Mouse (Mus musculus) macrophage (primary cell): ENCODE results near the gene Anpep. TPM values are rescaled to one million over a fixed set of nuclear protein-coding genes. Genes with fewer than 3 reads are reported as not detected.
"Not testable (repeated sequence)": the region's sequence is repeated elsewhere in the genome, so short reads cannot be mapped to it uniquely, and the experiment has no call there.

Source experiments
- H3K27ac ChIP-seq: fragments of 350-480 bp; formaldehyde crosslinking; 2 replicates; pipeline ENCODE4 v1.9.0; 2021
- H3K36me3 ChIP-seq: fragments of 350-480 bp; formaldehyde crosslinking; 2 replicates; pipeline ENCODE4 v1.9.0; 2021; ENCODE audit errors: inconsistent target
- H3K4me3 ChIP-seq: fragments of 350-480 bp; formaldehyde crosslinking; 2 replicates; pipeline ENCODE4 v1.9.0; 2021; ENCODE audit errors: inconsistent target
- H3K79me2 ChIP-seq: fragments of 350-480 bp; formaldehyde crosslinking; 2 replicates; pipeline ENCODE4 v1.9.0; 2021; ENCODE audit errors: inconsistent target
- WGBS: methylation state at CpG from one replicate; pipeline ENCODE4 v1.1.7; 2026; ENCODE audit warnings: inconsistent platforms; ENCODE audit not compliant: missing documents; 5-methylcytosine and 5-hydroxymethylcytosine counted together
- polyA plus RNA-seq: library from polyadenylated mRNA; stranded (reverse); fragments of 250-400 nt; gene quantifications from 3 replicates; pipeline ENCODE4 v1.2.4, GENCODE M21; 2018; ENCODE audit warnings: inconsistent platforms

The Anpep gene
- polyA plus RNA-seq, 1 experiment from 2014 or later, result 2,077 TPM

DNA sequence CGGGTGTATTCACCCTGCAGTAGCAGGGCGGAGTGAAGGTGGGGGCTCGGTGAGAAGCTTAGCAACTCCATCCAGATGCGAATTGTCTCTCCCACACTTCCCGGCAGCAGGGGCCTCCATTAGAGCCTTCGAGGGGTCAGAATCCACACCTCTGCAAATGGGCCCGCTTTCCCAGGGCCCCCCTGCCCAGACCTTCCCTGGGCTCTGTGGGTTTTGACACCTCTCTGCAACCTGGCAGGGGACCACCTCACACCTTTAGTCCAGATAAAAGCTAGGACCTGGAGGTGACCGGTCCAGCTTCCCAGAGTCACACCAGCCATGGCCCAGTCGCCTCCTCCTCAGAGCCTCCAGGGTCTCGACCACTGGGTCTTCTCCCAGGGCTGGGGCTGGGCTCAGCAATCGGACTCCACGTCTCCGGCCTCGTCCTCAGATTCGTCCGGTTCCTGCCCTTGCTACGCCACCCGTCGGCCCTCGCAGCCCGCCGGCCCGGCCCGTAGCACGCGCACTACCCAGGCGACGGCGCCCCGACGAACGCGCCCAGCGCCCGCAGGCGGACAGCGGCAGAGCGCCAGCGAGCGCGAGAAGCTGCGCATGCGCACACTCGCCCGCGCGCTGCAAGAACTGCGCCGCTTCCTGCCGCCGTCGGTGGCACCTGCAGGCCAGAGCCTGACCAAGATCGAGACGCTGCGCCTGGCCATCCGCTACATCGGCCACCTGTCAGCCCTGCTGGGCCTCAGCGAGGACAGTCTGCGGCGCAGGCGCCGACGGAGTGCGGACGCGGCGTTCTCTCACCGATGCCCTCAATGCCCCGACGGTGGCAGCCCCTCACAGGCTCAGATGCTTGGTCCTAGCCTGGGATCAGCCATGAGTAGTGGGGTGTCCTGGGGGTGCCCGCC is 50.0 kb downstream of the Anpep start, which contains the start of gene Mesp2:
TSS of gene Mesp2 (plus strand) at position 117 of the 896 bp plus-strand sequence.
- no peaks in the 10 kb centered on the region for H3K79me2 ChIP-seq
- H3K27ac ChIP-seq, result no peak within 1 kb of the TSS
- no peaks in the 10 kb centered on the region for H3K36me3 ChIP-seq
- H3K4me3 ChIP-seq, result no peak within 1 kb of the TSS
- 18% methylated on average over 71 of the region's 71 CpGs for WGBS

DNA sequence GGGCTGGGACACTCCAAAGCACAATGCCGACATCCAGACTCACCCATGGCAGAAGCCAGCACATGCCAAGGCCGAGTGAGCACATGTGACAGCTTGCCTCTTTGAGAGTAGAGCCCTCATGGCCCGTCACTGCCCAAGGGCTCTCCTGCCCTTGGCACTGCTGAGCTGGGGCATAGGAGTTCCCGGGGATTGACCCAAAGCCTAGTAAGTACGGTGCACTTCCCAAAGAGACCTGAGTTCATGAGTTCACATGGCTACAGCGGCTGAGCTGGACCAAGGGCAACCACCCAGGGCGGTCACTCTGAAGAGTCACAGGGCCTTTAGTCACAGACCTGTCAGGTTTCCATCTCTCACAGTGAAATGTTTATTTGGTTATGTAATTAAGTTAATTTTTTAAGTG is 52.3 kb downstream of the Anpep start:
- Histone ChIP-seq H3K27ac (no peak overlapping the region), H3K79me2 (no peaks in the 10 kb centered on the region), H3K4me3 (no peak overlapping the region), H3K36me3 (no peaks in the 10 kb centered on the region)
- 91% methylated on average over 7 of the region's 7 CpGs for whole genome bisulfite sequencing

DNA sequence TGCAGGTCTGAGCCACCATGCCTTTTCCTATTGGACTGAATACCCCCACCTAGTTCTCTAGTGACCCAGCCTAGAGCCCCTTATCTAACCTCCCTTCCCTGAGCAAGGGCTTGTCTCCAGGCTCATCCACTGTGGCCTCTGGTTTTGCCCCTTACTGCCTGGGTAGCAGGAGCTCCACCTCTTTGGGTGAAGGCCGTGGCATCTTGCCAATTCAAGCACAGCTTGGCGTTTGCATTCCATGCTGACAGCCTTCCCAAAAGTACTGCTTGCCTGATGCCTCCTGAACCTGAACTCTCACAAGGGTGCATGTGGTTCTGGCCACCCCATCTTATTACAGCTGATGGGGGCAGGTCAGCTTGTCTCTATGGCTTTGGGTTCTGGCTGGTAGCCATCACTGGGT is 57.0 kb downstream of the Anpep start:
- Histone ChIP-seq H3K27ac (no peak overlapping the region), H3K36me3 (no peaks in the 10 kb centered on the region), H3K79me2 (no peaks in the 10 kb centered on the region), H3K4me3 (no peak overlapping the region)
- 70% methylated on average over 2 of the region's 2 CpGs for WGBS

DNA sequence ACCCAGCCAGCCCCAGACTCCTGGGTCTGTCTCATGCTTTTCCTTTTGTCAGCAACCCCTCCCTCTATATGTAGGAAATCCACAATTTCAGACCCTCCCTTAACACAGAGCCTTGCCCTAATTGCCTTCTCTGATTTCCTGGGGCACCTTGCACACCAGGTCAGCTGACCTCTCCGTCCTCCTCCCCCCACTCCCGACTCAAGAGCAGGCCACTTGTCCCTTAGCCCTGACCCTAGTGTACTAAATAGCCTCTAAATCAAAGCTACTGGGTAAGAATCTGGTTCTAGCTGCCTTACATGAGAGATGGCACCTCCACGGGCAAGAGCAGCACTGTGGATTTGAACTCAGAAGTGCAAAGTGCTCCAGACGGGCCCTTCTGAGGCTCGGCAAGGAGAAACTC is 58.8 kb downstream of the Anpep start:
- H3K36me3 ChIP-seq, result no peaks in the 10 kb centered on the region
- H3K4me3 ChIP-seq, result no peak overlapping the region
- no peaks in the 10 kb centered on the region for H3K79me2 ChIP-seq
- 86% methylated on average over 5 of the region's 5 CpGs for WGBS
- no peak overlapping the region for H3K27ac ChIP-seq

DNA sequence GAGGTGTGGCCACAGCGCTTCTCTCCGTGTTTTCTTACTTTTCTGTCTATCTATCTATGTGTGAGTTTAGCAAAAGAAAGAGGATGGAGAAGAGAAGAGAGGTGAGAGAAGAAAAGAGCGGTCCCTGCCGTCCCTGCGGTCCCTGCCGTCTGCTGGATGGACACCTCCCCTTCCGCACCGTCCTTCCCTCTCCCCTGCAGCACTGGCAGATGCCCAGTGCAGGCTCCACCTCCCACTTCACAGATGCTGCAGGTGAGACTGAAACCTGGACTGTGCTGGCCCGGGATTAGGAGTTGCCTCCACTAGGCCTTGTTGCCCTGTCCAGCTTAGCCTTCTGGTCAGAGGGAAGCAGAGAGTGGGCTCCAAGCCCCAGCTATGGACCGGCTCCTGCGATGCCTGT is 59.5 kb downstream of the Anpep start:
- Histone ChIP-seq H3K36me3 (no peaks in the 10 kb centered on the region), H3K27ac (no peak overlapping the region), H3K79me2 (no peaks in the 10 kb centered on the region), H3K4me3 (no peak overlapping the region)
- 90% methylated on average over 9 of the region's 11 CpGs for WGBS

DNA sequence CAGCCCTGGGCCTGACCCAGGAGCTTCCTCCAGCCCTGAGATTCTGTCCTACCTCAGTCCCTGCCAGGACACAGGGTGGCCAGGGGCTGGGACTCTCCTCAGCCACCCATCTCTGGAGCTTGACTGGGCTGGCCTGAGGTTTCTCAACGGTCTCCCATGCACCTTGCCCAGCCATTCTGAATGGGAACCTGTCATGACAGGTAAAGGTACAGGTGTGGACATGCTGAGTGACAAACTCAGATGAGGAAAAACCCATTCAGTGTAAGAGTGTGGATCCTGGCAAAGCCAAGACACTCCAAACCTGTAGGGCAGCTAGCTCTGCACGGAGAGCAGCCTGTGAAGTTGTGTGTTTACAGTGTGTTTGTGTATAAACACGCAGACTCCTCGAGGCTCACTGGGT is 60.5 kb downstream of the Anpep start:
- Histone ChIP-seq H3K36me3 (no peaks in the 10 kb centered on the region), H3K79me2 (no peaks in the 10 kb centered on the region), H3K4me3 (no peak overlapping the region), H3K27ac (no peak overlapping the region)
- WGBS, result 100% methylated on average over 1 of the region's 4 CpGs

DNA sequence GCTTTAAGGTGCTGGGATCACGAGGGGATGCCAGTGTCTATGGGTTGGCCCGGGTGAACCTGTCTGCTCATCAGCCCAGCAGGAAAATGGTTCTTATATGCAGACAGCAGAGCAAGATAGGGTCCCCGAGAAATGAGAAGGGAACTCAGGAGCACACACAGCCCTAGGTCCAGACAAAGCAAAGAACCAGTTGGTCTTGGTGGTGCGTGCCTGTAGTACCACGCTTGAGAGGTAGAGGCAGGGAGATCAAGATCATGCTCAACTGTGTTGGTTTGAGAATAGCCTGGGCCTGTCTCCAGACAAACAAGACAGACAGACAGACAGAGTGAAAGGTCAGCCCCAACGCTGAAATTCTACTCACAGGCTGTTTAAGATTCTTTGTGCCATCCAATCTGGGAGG is 61.4 kb downstream of the Anpep start:
- Histone ChIP-seq H3K79me2 (no peaks in the 10 kb centered on the region), H3K27ac (no peak overlapping the region), H3K4me3 (no peak overlapping the region), H3K36me3 (no peaks in the 10 kb centered on the region)
- 84% methylated on average over 6 of the region's 6 CpGs for WGBS

DNA sequence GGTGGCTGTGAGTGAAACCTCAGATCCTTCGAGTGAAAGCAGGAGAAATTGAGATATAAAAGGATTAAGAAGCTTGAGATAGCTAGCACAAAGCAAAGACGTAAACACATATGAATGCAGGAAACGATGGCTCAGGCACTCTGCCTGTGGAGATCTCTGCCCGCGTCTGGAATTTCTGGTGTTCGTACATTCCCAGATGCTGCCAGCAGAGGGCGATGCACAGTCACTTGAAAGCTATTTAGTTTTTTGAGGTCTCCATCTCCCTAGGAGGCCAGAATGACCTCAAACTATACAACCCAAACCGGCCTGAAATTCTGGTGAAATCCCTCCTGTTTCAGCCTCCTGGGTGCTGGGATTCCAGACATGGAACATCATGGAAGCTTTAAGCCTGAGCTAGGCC is 61.8 kb downstream of the Anpep start:
- Histone ChIP-seq H3K36me3 (no peaks in the 10 kb centered on the region), H3K27ac (no peak overlapping the region), H3K4me3 (no peak overlapping the region), H3K79me2 (no peaks in the 10 kb centered on the region)
- WGBS, result 3% methylated on average over 8 of the region's 8 CpGs

DNA sequence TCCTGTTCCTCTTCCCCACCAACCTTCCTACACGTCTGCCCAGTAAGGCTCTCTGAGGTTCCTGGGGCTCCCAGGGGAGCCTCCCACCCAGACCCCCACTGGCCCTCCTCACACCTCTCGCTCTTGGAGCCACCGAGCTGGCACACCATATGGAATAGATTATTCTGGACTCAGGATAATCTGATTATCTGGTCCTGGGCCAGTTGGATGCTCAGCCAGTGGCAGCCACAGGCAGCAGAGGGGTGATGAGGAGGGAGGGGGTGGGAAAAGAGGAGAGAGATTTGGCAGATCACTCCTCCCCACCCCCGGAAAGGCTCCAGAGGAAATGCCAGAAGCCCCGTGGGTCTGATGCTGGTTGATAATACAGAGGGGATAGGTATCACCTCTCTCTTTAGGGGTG is 62.3 kb downstream of the Anpep start:
- no peak overlapping the region for H3K4me3 ChIP-seq
- no peaks in the 10 kb centered on the region for H3K36me3 ChIP-seq
- H3K79me2 ChIP-seq, result no peaks in the 10 kb centered on the region
- H3K27ac ChIP-seq, result no peak overlapping the region
- WGBS, result 37% methylated on average over 5 of the region's 5 CpGs

DNA sequence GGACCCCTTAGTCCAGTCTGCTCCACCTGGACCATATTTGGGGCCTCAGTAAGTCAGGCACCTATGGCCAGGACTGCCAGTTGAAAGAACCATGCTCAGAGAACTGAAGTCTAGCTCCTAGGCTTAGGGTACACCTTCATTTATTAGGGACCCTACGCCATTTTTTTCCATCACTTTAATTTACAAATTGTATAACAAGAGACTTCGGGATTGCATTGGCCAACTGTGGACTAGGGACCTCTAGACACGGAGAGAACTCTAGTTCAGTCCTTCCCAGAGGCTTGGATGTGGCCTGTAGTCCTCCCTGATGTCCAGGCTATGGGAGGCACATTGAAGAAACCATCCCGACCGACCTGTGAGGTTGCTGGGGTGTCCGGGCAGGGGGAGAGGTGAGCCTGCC is 67.2 kb downstream of the Anpep start, which contains the start of gene Mesp1:
TSS of gene Mesp1 (minus strand) at position 101 of the 400 bp plus-strand sequence.
- Histone ChIP-seq H3K4me3 (no peak within 1 kb of the TSS), H3K79me2 (no peaks in the 10 kb centered on the region), H3K27ac (no peak within 1 kb of the TSS), H3K36me3 (no peaks in the 10 kb centered on the region)
- WGBS, result 86% methylated on average over 6 of the region's 6 CpGs

DNA sequence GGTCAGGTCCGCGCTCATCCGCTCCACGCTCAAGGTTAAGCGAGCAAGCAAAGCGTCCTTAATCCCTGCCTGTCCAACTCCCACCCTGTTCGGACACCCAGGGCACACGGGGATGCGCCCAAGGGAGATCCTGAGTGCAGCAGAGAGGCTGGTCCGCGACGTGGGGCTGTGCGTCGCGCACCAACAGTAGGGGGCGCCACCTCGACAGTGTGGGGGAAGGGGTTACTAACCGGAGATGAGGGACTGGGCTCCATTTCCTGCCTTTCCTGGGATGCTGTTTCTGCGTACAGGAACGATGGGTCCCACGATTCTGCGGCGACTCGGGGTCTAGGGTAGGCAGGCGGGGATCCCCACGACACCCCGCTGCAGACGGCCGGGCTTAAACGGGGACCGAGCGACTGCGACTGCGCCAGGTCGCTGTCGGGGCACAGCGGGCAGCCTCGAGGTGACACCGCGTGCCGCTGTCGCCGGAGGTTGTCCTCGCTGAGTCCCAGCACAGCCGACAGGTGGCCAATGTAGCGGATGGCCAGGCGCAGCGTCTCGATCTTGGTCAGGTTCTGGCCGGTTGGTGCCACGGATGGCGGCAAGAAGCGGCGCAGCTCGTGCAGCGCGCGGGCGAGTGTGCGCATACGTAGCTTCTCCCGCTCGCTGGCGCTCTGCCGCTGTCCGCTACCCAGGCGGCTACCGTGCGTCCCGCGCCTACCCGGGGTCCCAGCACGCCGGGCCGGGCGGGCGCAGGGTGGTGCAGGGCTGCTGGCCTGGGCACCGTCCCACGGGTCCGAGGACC is 68.0 kb downstream of the Anpep start:
- H3K27ac ChIP-seq, result no peak overlapping the region
- no peaks in the 10 kb centered on the region for H3K79me2 ChIP-seq
- 4% methylated on average over 80 of the region's 80 CpGs for WGBS
- H3K4me3 ChIP-seq, result no peak overlapping the region
- no peaks in the 10 kb centered on the region for H3K36me3 ChIP-seq

DNA sequence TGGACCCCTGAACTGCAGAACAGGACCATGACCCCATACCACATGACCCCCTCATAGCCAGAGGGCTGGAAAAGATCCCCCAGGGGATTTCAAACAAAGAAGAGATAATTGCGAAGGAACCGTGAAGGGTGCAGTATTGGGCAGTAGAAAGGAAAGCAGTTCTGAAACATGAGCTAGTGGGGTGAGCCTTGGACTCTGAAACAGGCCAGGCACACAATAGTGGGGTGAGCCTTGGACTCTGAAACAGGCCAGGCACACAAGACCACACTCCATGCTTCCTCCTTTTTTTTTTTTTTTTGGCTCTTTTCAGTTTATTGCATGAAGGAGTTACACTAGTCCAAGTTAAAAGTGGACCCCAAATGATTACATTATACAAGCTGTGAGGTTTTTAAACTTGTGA is 71.0 kb downstream of the Anpep start:
- 85% methylated on average over 2 of the region's 2 CpGs for WGBS
- H3K79me2 ChIP-seq, H3K36me3 ChIP-seq, H3K27ac ChIP-seq, H3K4me3 ChIP-seq: not testable (repeated sequence)

DNA sequence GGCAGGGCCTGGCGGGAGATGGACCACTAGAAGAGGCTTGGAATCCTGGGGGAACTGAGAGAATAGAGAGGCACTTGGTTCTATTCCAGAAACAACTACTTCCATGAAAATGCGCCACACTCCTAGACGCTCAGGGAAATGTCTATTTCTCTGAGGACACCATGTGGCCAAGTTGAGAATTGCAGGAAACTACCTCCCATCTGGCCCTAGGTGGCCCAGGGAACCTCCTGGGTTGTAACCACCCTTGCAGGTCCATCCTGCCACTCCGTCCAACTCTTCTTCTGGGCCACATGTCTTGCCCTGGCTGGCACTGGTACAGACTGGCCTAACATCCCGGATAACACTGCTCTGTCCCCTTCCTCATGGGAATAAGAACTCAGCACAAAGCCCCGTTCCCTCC is 74.6 kb downstream of the Anpep start:
- Histone ChIP-seq H3K79me2 (no peaks in the 10 kb centered on the region), H3K4me3 (no peak overlapping the region), H3K27ac (no peak overlapping the region), H3K36me3 (no peaks in the 10 kb centered on the region)
- 13% methylated on average over 5 of the region's 6 CpGs for WGBS

DNA sequence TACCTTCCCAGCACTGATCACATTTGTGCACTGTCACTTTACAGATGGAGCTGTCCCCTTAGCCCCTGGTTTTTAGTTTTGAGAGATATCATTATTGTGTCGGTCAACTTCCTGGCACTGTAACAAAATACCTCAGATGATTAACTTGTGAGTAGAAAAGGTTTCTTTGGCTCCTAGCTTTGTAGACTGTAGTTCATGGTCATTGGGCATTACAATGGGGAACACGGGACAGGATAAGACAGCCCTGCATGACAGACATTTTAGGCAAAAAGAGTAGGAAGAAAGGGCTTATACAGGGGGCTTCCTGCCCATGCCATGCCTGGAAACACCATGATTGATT is 78.4 kb downstream of the Anpep start:
- WGBS, result 97% methylated on average over 2 of the region's 2 CpGs
- no peak overlapping the region for H3K27ac ChIP-seq
- no peak overlapping the region for H3K4me3 ChIP-seq
- H3K36me3 ChIP-seq, result no peaks in the 10 kb centered on the region
- H3K79me2 ChIP-seq, result no peaks in the 10 kb centered on the region

DNA sequence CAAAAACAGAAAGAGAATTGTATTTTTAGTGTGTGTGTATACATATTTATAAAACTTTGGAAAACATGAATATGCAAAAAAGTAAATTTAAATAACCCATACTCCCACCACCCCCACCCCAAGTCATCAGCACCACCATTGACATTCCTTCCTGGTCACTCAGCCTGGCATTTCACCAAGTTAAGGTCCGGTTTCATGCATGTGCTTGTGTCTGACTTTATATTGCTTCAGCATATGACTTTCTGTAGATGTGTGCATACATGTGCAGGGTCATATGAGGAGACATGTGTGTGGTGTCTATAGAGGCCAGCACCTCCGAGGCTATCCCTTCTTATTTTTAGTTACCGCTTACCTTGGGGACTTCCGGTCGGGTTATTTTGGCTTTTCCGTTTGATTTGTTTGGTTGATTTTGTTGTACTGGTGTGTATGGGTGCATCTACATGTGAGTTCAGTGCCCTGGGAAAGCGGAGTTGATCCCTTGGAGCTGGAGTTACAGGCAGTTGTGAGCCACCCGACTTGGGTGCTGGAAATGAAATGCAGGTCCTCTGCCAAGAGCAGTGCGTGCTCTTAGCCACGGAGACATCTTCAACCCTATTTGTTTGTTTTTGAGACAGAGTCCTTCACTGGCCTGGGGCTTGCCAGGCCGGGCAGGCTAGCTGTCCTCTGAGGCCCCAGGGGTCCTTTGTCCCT is 78.9 kb downstream of the Anpep start:
- 0 out of 2 replicates have a peak overlapping the region, but pooled peaks have one; percentile 62 for H3K27ac ChIP-seq
- H3K4me3 ChIP-seq, result no peak overlapping the region
- H3K79me2 ChIP-seq, result no peaks in the 10 kb centered on the region
- H3K36me3 ChIP-seq, result no peaks in the 10 kb centered on the region
- 87% methylated on average over 11 of the region's 11 CpGs for WGBS
